Mouse (Mus musculus) limb, embryonic 13.5 days (tissue): ENCODE measurements around the gene Pla2g4b. TPM values are rescaled to one million over a fixed set of nuclear protein-coding genes. Genes with fewer than 3 reads are reported as not detected.

Experiments used
- ATAC-seq: fragments of 200-750 bp; cut with Nextera tagmentation; 2 replicates; pipeline ENCODE4 v1.8.0; 2017; ENCODE audit warnings: low read depth, moderate number of reproducible peaks, moderate TSS enrichment; ENCODE audit not compliant: low FRiP score
- H3K27ac ChIP-seq: fragments of 300-500 bp; sonication (generic); 2 replicates; pipeline ENCODE4 v1.5.1; 2015; ENCODE audit warnings: inconsistent platforms, mild to moderate bottlenecking, moderate library complexity
- H3K27me3 ChIP-seq: fragments of 300-500 bp; sonication (generic); 2 replicates; pipeline ENCODE4 v1.6.1; 2015; ENCODE audit warnings: mild to moderate bottlenecking, inconsistent platforms
- H3K36me3 ChIP-seq: fragments of 300-500 bp; sonication (generic); 2 replicates; pipeline ENCODE4 v1.6.1; 2015; ENCODE audit warnings: inconsistent platforms, mild to moderate bottlenecking, moderate library complexity
- H3K4me1 ChIP-seq: fragments of 300-500 bp; sonication (generic); 2 replicates; pipeline ENCODE4 v1.6.1; 2015; ENCODE audit warnings: inconsistent platforms
- H3K4me2 ChIP-seq: fragments of 300-500 bp; sonication (generic); replicated peaks from 2 replicates; pipeline ENCODE4 v1.6.1; 2015; ENCODE audit warnings: inconsistent platforms, mild to moderate bottlenecking, moderate library complexity
- H3K4me3 ChIP-seq: fragments of 300-500 bp; sonication (generic); 2 replicates; pipeline ENCODE4 v1.5.1; 2015; ENCODE audit warnings: moderate library complexity, mild to moderate bottlenecking, inconsistent platforms
- H3K9ac ChIP-seq: fragments of 300-500 bp; sonication (generic); 2 replicates; pipeline ENCODE4 v1.6.1; 2015; ENCODE audit warnings: mild to moderate bottlenecking, inconsistent platforms
- H3K9me3 ChIP-seq: fragments of 300-500 bp; sonication (generic); 2 replicates; pipeline ENCODE4 v1.6.1; 2016; ENCODE audit warnings: inconsistent platforms
- WGBS: fragments of 180-500 bp; shearing (Covaris S2); methylation state at CpG from one replicate; pipeline ENCODE4 v1.1.7; 2015; 5-methylcytosine and 5-hydroxymethylcytosine counted together
- polyA plus RNA-seq: library from polyadenylated mRNA; unstranded; fragments of >200 nt; fragmentation: Nextera tagmentation; extraction: Ambion mirVana; gene quantifications from 2 replicates; pipeline ENCODE4 v1.2.1, GENCODE M21; 2015

Gene Pla2g4b
- polyA plus RNA-seq, 1 experiment from 2014 or later: 3.2 TPM

DNA sequence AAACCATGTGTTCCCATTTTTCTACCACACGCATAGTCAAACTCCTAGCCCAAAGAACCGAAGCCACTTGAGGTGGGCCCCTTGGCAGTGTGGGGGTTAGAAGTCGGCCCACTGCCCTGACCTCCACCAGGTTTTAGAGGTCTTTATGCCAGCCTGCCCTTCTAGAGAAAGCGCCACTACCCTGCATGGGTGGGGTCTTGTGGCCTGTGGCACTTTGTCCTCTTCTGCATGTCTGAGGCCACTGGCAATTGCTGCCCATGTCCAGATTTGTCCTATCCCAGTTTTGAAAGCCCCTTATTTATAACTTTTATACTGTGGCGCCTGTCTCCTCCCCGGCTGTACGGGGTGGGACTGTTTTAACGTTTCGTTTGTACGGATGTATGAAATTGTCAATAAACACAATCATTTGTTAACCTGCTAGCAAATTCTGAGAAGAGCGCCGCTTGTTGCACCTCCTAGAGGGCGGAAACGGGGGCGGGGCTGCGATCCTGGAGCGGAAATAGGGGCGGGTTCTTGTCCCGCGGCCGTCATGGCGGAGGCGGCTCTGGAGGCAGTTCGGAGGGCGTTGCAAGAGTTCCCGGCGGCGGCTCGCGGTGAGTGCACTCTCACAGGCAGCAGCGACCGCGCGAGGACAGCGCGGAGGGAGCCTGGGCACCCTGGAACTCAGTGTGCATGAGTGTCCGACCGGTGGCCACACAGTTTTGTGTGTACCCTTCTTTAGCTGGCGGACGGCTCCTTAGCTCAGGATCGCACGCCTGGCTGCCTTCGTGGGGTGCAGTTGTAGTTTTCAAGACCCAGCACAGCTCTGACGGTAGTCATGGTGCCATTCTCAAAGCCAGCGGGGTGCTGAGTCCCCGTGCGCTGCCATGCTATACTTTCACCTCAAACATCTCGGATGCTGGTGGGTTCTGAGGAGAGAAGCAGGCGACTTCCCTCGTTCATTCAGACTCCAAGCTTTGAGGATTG is 6.0 kb upstream of the Pla2g4b start, which contains the start of the genes Jmjd7 and Gm28042:
Jmjd7 (plus strand) TSS at position 500 of the 966 bp plus-strand sequence.
Gm28042 (plus strand) TSS at position 510 of the 966 bp plus-strand sequence.
- Histone ChIP-seq H3K9me3 (no peaks in the 10 kb centered on the region), H3K4me3 (peak within 1 kb of the TSS; percentile 65), H3K36me3 (peaks cover 59% of the 10 kb centered on the region), H3K4me2 (peak within 1 kb of the TSS; percentile 80), H3K4me1 (peaks cover 13% of the 10 kb centered on the region), H3K27me3 (no peaks in the 10 kb centered on the region), H3K27ac (peak within 1 kb of the TSS; percentile 91), H3K9ac (peak within 1 kb of the TSS; percentile 84)
- 5% methylated on average over 50 of the region's 50 CpGs for WGBS
- peak; percentile 92 for ATAC-seq

DNA sequence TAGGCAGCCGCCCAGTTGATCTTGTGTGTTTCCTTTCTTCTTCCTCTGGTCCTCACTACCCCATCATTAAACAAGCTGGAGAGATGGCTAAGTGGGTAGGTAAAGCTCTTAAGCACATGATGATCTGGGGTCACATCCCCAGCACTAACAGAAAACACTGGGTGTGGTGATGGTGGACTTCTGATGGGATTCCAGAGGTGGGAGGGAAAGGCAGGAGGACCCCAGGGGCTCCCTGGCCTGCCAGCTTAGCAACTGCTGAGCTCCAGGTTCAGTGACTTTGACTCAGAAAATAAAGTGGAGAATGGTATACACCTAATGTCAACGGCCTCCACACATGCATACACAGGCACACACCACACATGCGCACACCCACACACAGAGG is 5.3 kb upstream of the Pla2g4b start:
- H3K4me2 ChIP-seq: peak overlapping the region; percentile 80
- H3K36me3 ChIP-seq: peaks cover 59% of the 10 kb centered on the region
- H3K4me1 ChIP-seq: peaks cover 13% of the 10 kb centered on the region
- peak; percentile 7; the same call in 1 of the 2 replicates for ATAC-seq
- peak overlapping the region; percentile 65 for H3K4me3 ChIP-seq
- peak overlapping the region; percentile 84 for H3K9ac ChIP-seq
- no peaks in the 10 kb centered on the region for H3K27me3 ChIP-seq
- H3K9me3 ChIP-seq: no peaks in the 10 kb centered on the region
- WGBS: 40% methylated on average over 3 of the region's 3 CpGs
- H3K27ac ChIP-seq: peak overlapping the region; percentile 91

DNA sequence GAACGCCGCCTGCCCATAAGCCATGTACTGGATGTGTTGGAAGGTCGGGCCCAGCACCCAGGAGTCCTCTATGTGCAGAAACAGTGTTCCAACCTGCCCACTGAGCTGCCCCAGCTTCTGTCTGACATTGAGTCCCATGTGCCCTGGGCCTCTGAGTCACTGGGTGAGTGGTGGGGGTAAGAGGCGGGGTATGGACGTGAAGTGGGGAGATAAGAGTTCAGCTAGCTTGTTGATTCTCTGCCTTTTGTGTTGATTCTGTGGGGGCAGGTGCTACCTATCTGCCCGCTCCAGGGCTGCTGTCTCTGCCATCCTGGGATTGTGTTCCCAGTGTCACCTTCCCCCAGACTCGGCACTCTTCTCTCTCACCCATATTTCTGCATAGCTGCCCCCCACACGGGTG is 2.8 kb upstream of the Pla2g4b start:
- H3K4me1 ChIP-seq: peaks cover 13% of the 10 kb centered on the region
- no peak overlapping the region for H3K9ac ChIP-seq
- no peak overlapping the region for H3K4me2 ChIP-seq
- H3K36me3 ChIP-seq: peaks cover 57% of the 10 kb centered on the region
- H3K4me3 ChIP-seq: no peak overlapping the region
- no peaks in the 10 kb centered on the region for H3K27me3 ChIP-seq
- H3K9me3 ChIP-seq: no peaks in the 10 kb centered on the region
- 91% methylated on average over 8 of the region's 8 CpGs for WGBS
- no peak overlapping the region for H3K27ac ChIP-seq
- no peak for ATAC-seq

GRCm38 (mm10) chr2:120033726-120034125 is 509 bp downstream of the Pla2g4b start:
- Histone ChIP-seq H3K9me3 (no peaks in the 10 kb centered on the region), H3K4me3 (no peak overlapping the region), H3K4me1 (no peaks in the 10 kb centered on the region), H3K9ac (no peak overlapping the region), H3K4me2 (no peak overlapping the region), H3K36me3 (peaks cover 87% of the 10 kb centered on the region), H3K27me3 (no peaks in the 10 kb centered on the region), H3K27ac (no peak overlapping the region)
- WGBS: 83% methylated on average over 5 of the region's 5 CpGs
- ATAC-seq: no peak

DNA sequence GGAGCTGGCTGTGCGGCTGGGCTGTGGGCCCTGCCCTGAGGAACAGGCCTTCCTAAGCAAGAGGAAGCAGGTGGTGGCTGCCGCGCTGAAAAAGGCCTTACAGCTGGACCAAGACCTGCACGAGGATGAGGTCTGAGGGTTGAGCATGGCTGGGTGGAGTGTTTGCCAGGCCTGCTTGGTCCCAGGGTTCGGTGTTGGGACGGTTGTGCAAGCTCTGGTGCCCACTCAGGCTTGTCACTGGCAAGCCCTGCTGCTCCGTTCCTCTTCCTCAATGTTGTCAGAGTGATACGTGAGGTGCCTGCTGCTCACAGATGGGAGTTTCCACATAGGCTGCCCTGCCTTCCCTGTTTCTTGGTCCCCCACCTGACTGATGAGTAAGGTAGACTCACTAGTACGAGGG is 4.5 kb downstream of the Pla2g4b start:
- 93% methylated on average over 9 of the region's 9 CpGs for WGBS
- Histone ChIP-seq H3K4me1 (no peaks in the 10 kb centered on the region), H3K9ac (no peak overlapping the region), H3K9me3 (no peaks in the 10 kb centered on the region), H3K4me2 (no peak overlapping the region), H3K27ac (no peak overlapping the region), H3K27me3 (no peaks in the 10 kb centered on the region), H3K4me3 (no peak overlapping the region), H3K36me3 (peaks cover 98% of the 10 kb centered on the region)
- ATAC-seq: no peak

GRCm38 (mm10) chr2:120040991-120041390 is 7.8 kb downstream of the Pla2g4b start:
- 87% methylated on average over 5 of the region's 5 CpGs for WGBS
- Histone ChIP-seq H3K4me2 (no peak overlapping the region), H3K4me1 (peaks cover 20% of the 10 kb centered on the region), H3K4me3 (no peak overlapping the region), H3K27me3 (no peaks in the 10 kb centered on the region), H3K9ac (no peak overlapping the region), H3K36me3 (peaks cover 67% of the 10 kb centered on the region), H3K9me3 (no peaks in the 10 kb centered on the region), H3K27ac (no peak overlapping the region)
- ATAC-seq: no peak

GRCm38 (mm10) chr2:120044101-120044603 is 10.9 kb downstream of the Pla2g4b start:
- peaks cover 36% of the 10 kb centered on the region for H3K36me3 ChIP-seq
- peak overlapping the region; percentile 61; the same call in 1 of the 2 replicates for H3K27ac ChIP-seq
- WGBS: 47% methylated on average over 4 of the region's 4 CpGs
- no peak overlapping the region for H3K4me3 ChIP-seq
- H3K9me3 ChIP-seq: no peaks in the 10 kb centered on the region
- H3K9ac ChIP-seq: no peak overlapping the region
- ATAC-seq: peak; percentile 80; the same call in 1 of the 2 replicates
- H3K27me3 ChIP-seq: 0 out of 2 replicates have a peak, but pooled peaks cover 3% of the 10 kb centered on the region
- peak overlapping the region; percentile 9 for H3K4me2 ChIP-seq
- peaks cover 34% of the 10 kb centered on the region for H3K4me1 ChIP-seq

GRCm38 (mm10) chr2:120044676-120045075 is 11.5 kb downstream of the Pla2g4b start:
- H3K4me1 ChIP-seq: peaks cover 34% of the 10 kb centered on the region
- no peaks in the 10 kb centered on the region for H3K9me3 ChIP-seq
- ATAC-seq: 0 out of 2 replicates have a peak, but pooled peaks have one; percentile 22
- no peak overlapping the region for H3K9ac ChIP-seq
- H3K4me2 ChIP-seq: peak overlapping the region; percentile 9
- peak overlapping the region; percentile 61; the same call in 1 of the 2 replicates for H3K27ac ChIP-seq
- no peak overlapping the region for H3K4me3 ChIP-seq
- H3K36me3 ChIP-seq: peaks cover 31% of the 10 kb centered on the region
- 0 out of 2 replicates have a peak, but pooled peaks cover 3% of the 10 kb centered on the region for H3K27me3 ChIP-seq
- WGBS: 73% methylated on average over 3 of the region's 3 CpGs

DNA sequence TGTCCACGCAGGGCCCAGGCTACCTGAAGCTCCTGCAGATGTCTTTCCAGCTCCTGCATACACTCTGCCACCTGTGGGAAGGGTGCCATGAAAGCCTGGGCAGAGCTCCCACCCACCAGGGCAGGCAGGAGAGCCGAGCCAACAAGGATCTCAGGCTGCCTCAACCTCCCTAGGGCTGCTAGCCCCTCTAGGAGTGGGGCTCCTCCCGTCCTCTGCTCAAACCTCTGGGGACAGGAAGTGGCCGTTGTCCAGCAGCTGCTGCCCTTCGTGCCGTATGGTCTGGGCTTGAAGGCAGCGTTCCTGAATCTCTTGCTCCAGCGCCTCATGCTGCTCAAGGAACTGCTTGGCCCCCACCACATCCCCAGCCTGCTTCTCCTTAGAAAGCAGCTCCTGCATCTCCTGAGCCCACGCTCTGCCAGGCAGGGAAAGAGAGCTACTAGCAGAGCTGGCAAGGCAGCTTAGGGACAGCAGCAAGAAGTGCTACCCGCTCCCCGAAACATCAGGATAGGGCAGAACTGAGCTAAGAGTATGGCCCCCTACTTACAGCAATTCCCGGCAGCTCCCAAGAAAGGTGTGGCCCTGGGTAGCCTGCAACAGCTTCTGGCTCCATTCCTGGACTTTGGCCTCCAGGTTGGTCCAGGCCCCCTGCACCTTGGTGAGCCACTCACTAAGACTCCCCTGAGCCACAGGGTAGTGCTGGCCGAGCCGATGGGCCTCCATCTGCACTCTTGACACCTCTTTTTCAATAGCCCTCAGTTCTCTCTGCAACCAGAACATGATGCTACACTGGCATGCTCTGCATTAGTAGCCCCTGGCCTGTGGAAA is 13.5 kb downstream of the Pla2g4b start:
- Histone ChIP-seq H3K9ac (0 out of 2 replicates have a peak overlapping the region, but pooled peaks have one; percentile 31), H3K4me2 (no peak overlapping the region), H3K9me3 (no peaks in the 10 kb centered on the region), H3K27ac (no peak overlapping the region), H3K4me1 (peaks cover 38% of the 10 kb centered on the region), H3K4me3 (no peak overlapping the region), H3K27me3 (0 out of 2 replicates have a peak, but pooled peaks cover 3% of the 10 kb centered on the region), H3K36me3 (peaks cover 10% of the 10 kb centered on the region)
- ATAC-seq: no peak
- WGBS: 58% methylated on average over 14 of the region's 14 CpGs

GRCm38 (mm10) chr2:120048173-120048572 is 15.0 kb downstream of the Pla2g4b start:
- ATAC-seq: no peak
- no peaks in the 10 kb centered on the region for H3K36me3 ChIP-seq
- no peak overlapping the region for H3K4me3 ChIP-seq
- no peak overlapping the region for H3K4me2 ChIP-seq
- peaks cover 38% of the 10 kb centered on the region for H3K4me1 ChIP-seq
- no peaks in the 10 kb centered on the region for H3K9me3 ChIP-seq
- no peak overlapping the region for H3K9ac ChIP-seq
- no peak overlapping the region for H3K27ac ChIP-seq
- 70% methylated on average over 9 of the region's 9 CpGs for WGBS
- H3K27me3 ChIP-seq: 0 out of 2 replicates have a peak, but pooled peaks cover 3% of the 10 kb centered on the region

GRCm38 (mm10) chr2:120049632-120050274 is 16.5 kb downstream of the Pla2g4b start:
- H3K9me3 ChIP-seq: no peaks in the 10 kb centered on the region
- no peaks in the 10 kb centered on the region for H3K36me3 ChIP-seq
- WGBS: 51% methylated on average over 10 of the region's 10 CpGs
- no peak overlapping the region for H3K9ac ChIP-seq
- H3K4me3 ChIP-seq: no peak overlapping the region
- H3K4me1 ChIP-seq: peaks cover 26% of the 10 kb centered on the region
- H3K27ac ChIP-seq: no peak overlapping the region
- H3K4me2 ChIP-seq: no peak overlapping the region
- H3K27me3 ChIP-seq: 0 out of 2 replicates have a peak, but pooled peaks cover 3% of the 10 kb centered on the region
- ATAC-seq: no peak
